Mouse (Mus musculus) bone marrow macrophage, adult 2 months (primary cell): ENCODE results near the gene Sh3glb2.

Experiments
- CTCF ChIP-seq: IDR thresholded peaks from 2 replicates; pipeline ENCODE4 v1.5.1; 2012; ENCODE audit warnings: low read depth, mild to moderate bottlenecking, low read length, moderate library complexity
- POLR2A ChIP-seq: IDR thresholded peaks from 2 replicates; pipeline ENCODE4 v1.6.1; 2012; ENCODE audit warnings: mild to moderate bottlenecking, low read depth, low read length, borderline replicate concordance

DNA sequence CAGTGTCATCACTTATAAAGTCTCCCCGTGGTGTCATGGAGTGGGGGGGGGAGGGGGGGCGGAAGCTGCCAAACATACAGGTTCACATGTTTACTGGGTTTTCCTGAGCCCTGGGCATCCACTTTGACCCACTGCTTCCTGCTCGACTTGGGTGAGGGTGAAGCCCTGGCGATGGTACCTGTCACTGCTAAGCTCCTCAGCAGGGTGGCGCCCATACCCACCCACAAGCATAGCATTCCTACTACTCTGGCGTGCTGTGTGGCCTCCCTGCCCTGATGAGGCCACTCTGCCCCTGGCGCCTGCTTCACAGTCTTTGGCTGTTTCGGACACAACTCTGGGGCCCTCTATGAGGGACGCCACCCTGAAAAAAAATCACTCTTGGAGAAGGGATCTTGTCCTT, 2.2 kb downstream of the Sh3glb2 start:
- TF ChIP-seq POLR2A (no peak), CTCF (no peak)
